Mouse (Mus musculus) small intestine, adult 2 months (tissue): ENCODE data around the gene Nrp1.

Source experiments
- CTCF ChIP-seq: fragments of 200-500 bp; IDR thresholded peaks from 2 replicates; pipeline ENCODE4 v1.5.1; 2012; ENCODE audit warnings: low read depth, mild to moderate bottlenecking, control low read depth, inconsistent platforms, low read length, moderate library complexity, mixed read lengths; ENCODE audit not compliant: insufficient replicate concordance, insufficient read length; ENCODE audit errors: extremely low read depth
- POLR2A ChIP-seq: fragments of 200-500 bp; IDR thresholded peaks from 2 replicates; pipeline ENCODE4 v1.6.1; 2012; ENCODE audit warnings: low read depth, mild to moderate bottlenecking, control low read depth, inconsistent platforms, low read length, moderate library complexity

GRCm38 (mm10) chr8:128413381-128413780 lies 55.0 kb downstream of the Nrp1 start:
- no peak for TF ChIP-seq POLR2A
- no peak for TF ChIP-seq CTCF
